Mouse (Mus musculus) MEL (cell line): ENCODE data around the gene Bicdl1. TPM values are rescaled to one million over a fixed set of nuclear protein-coding genes. Genes with fewer than 3 reads are reported as not detected.
A peak's percentile ranks its signal among the peaks of the same experiment; 100 is the strongest.

Experiments used
- DNase-seq: peaks from one replicate; pipeline ENCODE4 v3.0.0; 2011; ENCODE audit warnings: low read depth, low spot score
- H3K27ac ChIP-seq: 2 replicates; pipeline ENCODE4 v1.5.1; 2012; ENCODE audit warnings: low read depth, mild to moderate bottlenecking, control low read depth, low read length, moderate library complexity; ENCODE audit not compliant: control insufficient read depth
- H3K27me3 ChIP-seq, 2 experiments: fragments of 150-350 bp in 1 of 2; sonication (generic) in 1 of 2; 2 replicates each; pipeline ENCODE4 v1.6.1; 2012; ENCODE audit warnings: low read length in 2 of 2, mild to moderate bottlenecking in 2 of 2, improper control_type of control experiment in 1 of 2, moderate library complexity in 1 of 2; ENCODE audit not compliant: insufficient read depth in 2 of 2, control insufficient read depth in 1 of 2
- H3K36me3 ChIP-seq, 2 experiments: 2 replicates each; pipeline ENCODE4 v1.6.1; 2012 to 2014; ENCODE audit warnings: low read length in 2 of 2, improper control_type of control experiment in 1 of 2, inconsistent platforms in 1 of 2, mild to moderate bottlenecking in 1 of 2; ENCODE audit not compliant: insufficient read depth in 2 of 2, control insufficient read depth in 1 of 2
- H3K4me1 ChIP-seq, 2 experiments: fragments of 150-350 bp in 1 of 2; sonication (generic) in 1 of 2; 2 replicates each; pipeline ENCODE4 v1.6.1; 2012; ENCODE audit warnings: low read length in 2 of 2, improper control_type of control experiment in 1 of 2, mild to moderate bottlenecking in 1 of 2; ENCODE audit not compliant: insufficient read depth in 2 of 2, control insufficient read depth in 1 of 2
- H3K4me3 ChIP-seq, 2 experiments: fragments of 150-350 bp in 1 of 2; sonication (generic) in 1 of 2; 2 replicates each; pipeline ENCODE4 v1.5.1; 2012; ENCODE audit warnings: low read depth in 2 of 2, low read length in 2 of 2, mild to moderate bottlenecking in 2 of 2, moderate library complexity in 2 of 2, control low read depth in 1 of 2, improper control_type of control experiment in 1 of 2; ENCODE audit not compliant: control insufficient read depth in 1 of 2, insufficient read depth in 1 of 2
- H3K79me2 ChIP-seq: 2 replicates; pipeline ENCODE4 v1.6.1; 2012; ENCODE audit warnings: mild to moderate bottlenecking, low read length, moderate library complexity; ENCODE audit not compliant: control insufficient read depth, poor library complexity, insufficient read depth
- H3K9ac ChIP-seq: 2 replicates; pipeline ENCODE4 v1.6.1; 2012; ENCODE audit warnings: low read depth, mild to moderate bottlenecking, control low read depth, low read length, moderate library complexity; ENCODE audit not compliant: control insufficient read depth, poor library complexity, severe bottlenecking
- H3K9me3 ChIP-seq: fragments of 150-350 bp; sonication (generic); replicated peaks from 2 replicates; pipeline ENCODE4 v1.6.1; 2012; ENCODE audit warnings: mild to moderate bottlenecking, low read length, improper control_type of control experiment, moderate library complexity; ENCODE audit not compliant: insufficient read depth
- EP300 ChIP-seq, 2 experiments: IDR thresholded peaks; 2 replicates each; pipeline ENCODE4 v1.6.1; 2011; ENCODE audit warnings: improper control_type of control experiment in 2 of 2, low read length in 2 of 2, low read depth in 1 of 2, mild to moderate bottlenecking in 1 of 2
- ETS1 ChIP-seq: IDR thresholded peaks from 2 replicates; pipeline ENCODE4 v1.6.1; 2012; ENCODE audit warnings: low read depth, mild to moderate bottlenecking, inconsistent platforms, low read length, improper control_type of control experiment, moderate library complexity
- HCFC1 ChIP-seq: IDR thresholded peaks from 2 replicates; pipeline ENCODE4 v1.6.1; 2012; ENCODE audit warnings: low read depth, mild to moderate bottlenecking, inconsistent platforms, low read length, improper control_type of control experiment, moderate library complexity
- MAFK ChIP-seq: IDR thresholded peaks from 2 replicates; pipeline ENCODE4 v1.6.1; 2011; ENCODE audit warnings: low read depth, mild to moderate bottlenecking, low read length, improper control_type of control experiment, borderline replicate concordance
- MAX ChIP-seq: IDR thresholded peaks from 2 replicates; pipeline ENCODE4 v1.6.1; 2011; ENCODE audit warnings: low read length, improper control_type of control experiment
- MAZ ChIP-seq: IDR thresholded peaks from 2 replicates; pipeline ENCODE4 v1.6.1; 2012; ENCODE audit warnings: low read depth, mild to moderate bottlenecking, inconsistent platforms, low read length, improper control_type of control experiment
- MEF2A ChIP-seq: IDR thresholded peaks from 2 replicates; pipeline ENCODE4 v1.6.1; 2014; ENCODE audit warnings: low read depth, mild to moderate bottlenecking, inconsistent platforms, low read length, improper control_type of control experiment; ENCODE audit not compliant: poor library complexity, insufficient replicate concordance, severe bottlenecking; ENCODE audit errors: extremely low read depth
- MYC ChIP-seq: IDR thresholded peaks from 2 replicates; pipeline ENCODE4 v1.6.1; 2011; ENCODE audit warnings: low read depth, mild to moderate bottlenecking, low read length, improper control_type of control experiment, moderate library complexity
- NELFE ChIP-seq: IDR thresholded peaks from 2 replicates; pipeline ENCODE4 v1.6.1; 2011; ENCODE audit warnings: low read depth, low read length, improper control_type of control experiment
- NRF1 ChIP-seq: IDR thresholded peaks from 2 replicates; pipeline ENCODE4 v1.6.1; 2014; ENCODE audit warnings: low read depth, mild to moderate bottlenecking, inconsistent platforms, low read length, improper control_type of control experiment, moderate library complexity; ENCODE audit not compliant: poor library complexity, insufficient read depth, severe bottlenecking
- POLR2AphosphoS2 ChIP-seq: IDR thresholded peaks from 2 replicates; pipeline ENCODE4 v1.6.1; 2011; ENCODE audit warnings: low read length, improper control_type of control experiment
- RCOR1 ChIP-seq: IDR thresholded peaks from 2 replicates; pipeline ENCODE4 v1.6.1; 2012; ENCODE audit warnings: low read depth, mild to moderate bottlenecking, inconsistent platforms, low read length, improper control_type of control experiment
- SIN3A ChIP-seq: IDR thresholded peaks from 2 replicates; pipeline ENCODE4 v1.6.1; 2012; ENCODE audit warnings: low read length, improper control_type of control experiment, inconsistent platforms
- TAL1 ChIP-seq: IDR thresholded peaks from 2 replicates; pipeline ENCODE4 v1.6.1; 2012; ENCODE audit warnings: mild to moderate bottlenecking, inconsistent platforms, low read length, moderate library complexity, mixed read lengths
- TCF12 ChIP-seq: IDR thresholded peaks from 2 replicates; pipeline ENCODE4 v1.6.1; 2014; ENCODE audit warnings: low read depth, mild to moderate bottlenecking, inconsistent platforms, low read length, improper control_type of control experiment, moderate library complexity
- UBTF ChIP-seq: IDR thresholded peaks from 2 replicates; pipeline ENCODE4 v1.6.1; 2012; ENCODE audit warnings: low read depth, mild to moderate bottlenecking, inconsistent platforms, low read length, improper control_type of control experiment, moderate library complexity, borderline replicate concordance; ENCODE audit not compliant: insufficient read depth
- ZKSCAN1 ChIP-seq: IDR thresholded peaks from 2 replicates; pipeline ENCODE4 v1.6.1; 2012; ENCODE audit warnings: low read depth, mild to moderate bottlenecking, inconsistent platforms, low read length, improper control_type of control experiment, moderate library complexity
- ZNF384 ChIP-seq: IDR thresholded peaks from 2 replicates; pipeline ENCODE4 v1.6.1; 2012; ENCODE audit warnings: low read depth, mild to moderate bottlenecking, inconsistent platforms, low read length, improper control_type of control experiment
- polyA plus RNA-seq, 2 experiments: library from polyadenylated mRNA; stranded (reverse) in 1 of 2; unstranded in 1 of 2; fragments of >175 nt in 1 of 2; fragments of >200 nt in 1 of 2; gene quantifications; 2 replicates each; pipeline versions ENCODE4 v1.2.1 to v1.2.4; 2012; ENCODE audit warnings: low replicate concordance in 2 of 2, low read depth in 1 of 2; ENCODE audit not compliant: insufficient read length in 2 of 2, insufficient read depth in 1 of 2, missing spikeins in 1 of 2
- total RNA-seq: library from RNA; depleted of rRNA; stranded (reverse); fragments of 300-350 nt; gene quantifications from 2 replicates; pipeline ENCODE4 v1.2.3, GENCODE M21; 2012

Gene Bicdl1
- total and polyA plus RNA-seq, 3 experiments = 3.5 to 13.4 TPM; not detected in 1

DNA sequence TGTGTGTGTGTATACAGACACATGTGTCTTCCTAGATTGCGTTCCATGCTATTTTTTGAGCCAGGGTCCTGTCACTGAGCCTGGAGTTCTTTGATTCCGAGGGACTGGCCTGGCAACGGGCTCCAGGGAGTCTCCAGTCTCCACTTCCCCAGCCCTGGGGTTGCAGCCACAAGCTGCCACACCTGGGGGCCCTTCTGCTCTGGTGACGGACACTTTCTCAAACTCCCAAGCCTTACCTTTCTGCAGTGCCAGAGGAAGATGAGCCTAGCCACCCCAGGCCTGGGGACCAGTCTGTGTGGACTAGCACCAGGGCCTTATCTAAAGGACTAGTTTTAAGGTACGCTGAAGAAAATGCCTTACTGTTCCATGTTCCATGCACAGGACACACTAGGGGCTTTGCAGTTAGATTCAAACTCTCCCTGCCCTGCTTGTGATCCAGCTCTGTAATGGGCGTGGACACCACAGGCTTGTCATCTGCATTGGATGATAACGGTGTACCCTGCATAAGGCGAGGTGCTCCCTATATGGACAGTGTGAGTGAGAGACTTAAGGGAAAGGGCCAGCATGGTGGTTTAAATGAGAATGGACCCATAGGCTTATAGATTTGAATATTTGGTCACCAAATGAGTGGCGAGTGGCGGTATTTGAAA lies 105.1 kb downstream of the Bicdl1 start:
- no peak overlapping the region for H3K4me3 ChIP-seq
- H3K36me3 ChIP-seq = peaks cover 0 to 33% of the 10 kb centered on the region in 2 experiments; a peak in 3 of 4 replicates
- H3K9me3 ChIP-seq = no peaks in the 10 kb centered on the region
- no peaks in the 10 kb centered on the region for H3K27me3 ChIP-seq
- H3K79me2 ChIP-seq = peaks cover 4% of the 10 kb centered on the region
- no peak for TF ChIP-seq HCFC1
- no peak for TF ChIP-seq ZNF384
- TF ChIP-seq TAL1 = peak; percentile 69
- TF ChIP-seq MYC = 0 out of 2 replicates have a peak, but pooled peaks have one; percentile 29
- TF ChIP-seq NELFE = no peak
- TF ChIP-seq EP300 (IDR thresholded peaks at IDR 0.05; ENCODE audit: low read depth in 1 of 2, low read length in 2 of 2) = peak in 1 of 2 experiments; percentile 27; a peak in 1 of 4 replicates
- TF ChIP-seq MAX = no peak
- TF ChIP-seq UBTF = no peak
- TF ChIP-seq MAZ = no peak
- no peak for TF ChIP-seq POLR2AphosphoS2
- no peak for TF ChIP-seq TCF12
- 0 out of 2 replicates have a peak, but pooled peaks have one; percentile 24 for TF ChIP-seq SIN3A
- TF ChIP-seq RCOR1 = no peak
- no peak for TF ChIP-seq MAFK
- TF ChIP-seq NRF1 = no peak
- TF ChIP-seq, all 39 proteins: peak for 4
- DNase-seq = peak; percentile 73
- Histone ChIP-seq H3K4me1 (peaks cover 14 to 43% of the 10 kb centered on the region in 2 experiments), H3K9ac (0 out of 2 replicates have a peak overlapping the region, but pooled peaks have one; percentile 6), H3K27ac (peak overlapping the region; percentile 2; the same call in 1 of the 2 replicates)

DNA sequence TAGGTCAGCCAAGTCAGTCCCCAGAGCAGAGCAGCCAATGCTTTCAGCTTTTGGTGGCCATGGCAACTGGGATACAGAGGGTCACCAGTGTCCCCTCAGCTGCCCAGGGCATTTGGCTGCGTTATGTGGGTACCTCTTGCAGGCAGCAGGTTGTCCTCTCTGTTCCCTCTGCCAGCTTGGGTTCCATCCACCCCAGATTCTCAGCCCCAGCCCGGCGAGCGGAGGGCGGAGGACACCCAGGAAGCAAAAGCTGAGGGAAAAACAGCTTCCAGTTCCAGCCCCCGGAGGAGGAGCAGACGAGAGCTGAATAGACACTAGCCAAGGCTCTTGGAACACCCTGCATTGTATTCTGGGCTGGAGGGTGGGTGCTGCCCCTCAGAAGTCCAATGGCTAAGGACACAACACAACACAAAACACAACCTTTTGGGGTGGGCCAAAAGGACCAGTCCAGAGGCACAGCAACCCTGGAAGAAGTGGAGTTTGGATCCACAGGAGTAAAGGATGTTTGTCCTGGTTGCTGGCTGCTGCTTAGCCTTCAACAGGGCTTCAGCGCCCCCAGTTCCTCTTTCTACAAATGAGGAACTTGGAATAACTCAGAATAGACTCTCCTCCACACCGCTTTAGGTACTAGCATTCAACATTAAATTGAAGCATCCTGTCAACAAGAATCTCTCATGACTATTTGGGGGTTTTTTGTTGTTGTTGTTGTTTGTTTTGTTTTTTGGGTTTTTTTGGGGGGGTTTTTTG lies 107.6 kb downstream of the Bicdl1 start:
- H3K36me3 ChIP-seq = peaks cover 0 to 27% of the 10 kb centered on the region in 2 experiments; a peak in 3 of 4 replicates
- no peak overlapping the region for H3K4me3 ChIP-seq
- DNase-seq = peak; percentile 91
- H3K9ac ChIP-seq = no peak overlapping the region
- TF ChIP-seq MEF2A (no peak), UBTF (no peak), EP300 (IDR thresholded peaks at IDR 0.05; ENCODE audit: low read depth in 1 of 2, low read length in 2 of 2) (peak in 1 of 2 experiments; percentile 81; a peak in 2 of 4 replicates), ZKSCAN1 (no peak), ETS1 (peak; percentile 22; the same call in 1 of the 2 replicates), SIN3A (peak; percentile 15; the same call in 1 of the 2 replicates), MYC (0 out of 2 replicates have a peak, but pooled peaks have one; percentile 46)
- peak overlapping the region; percentile 54; the same call in 1 of the 2 replicates for H3K27ac ChIP-seq
- no peaks in the 10 kb centered on the region for H3K27me3 ChIP-seq
- peaks cover 14 to 33% of the 10 kb centered on the region in 2 experiments for H3K4me1 ChIP-seq
- H3K9me3 ChIP-seq = no peaks in the 10 kb centered on the region
- H3K79me2 ChIP-seq = no peaks in the 10 kb centered on the region
